Mouse (Mus musculus): ENCODE results near the gene Gm42906. TPM values are rescaled to one million over a fixed set of nuclear protein-coding genes. Genes with fewer than 3 reads are reported as not detected.

Gene Gm42906
- polyA plus RNA-seq, 1 experiment from 2014 or later, result not detected

- no peaks in the 10 kb centered on the region for H3K9me3 ChIP-seq (ENCODE audit: control insufficient read depth, low read length)
- peak; percentile 11; the same call in 1 of the 2 replicates for ATAC-seq
- no peak overlapping the region for H3K4me3 ChIP-seq (ENCODE audit: low read length)
- H3K36me3 ChIP-seq (ENCODE audit: control insufficient read depth, insufficient read depth, low read length), result no peaks in the 10 kb centered on the region
- WGBS, result 79% methylated on average over 8 of the region's 8 CpGs
- H3K4me2 ChIP-seq (ENCODE audit: low read depth, low read length), result no peak overlapping the region
- no peak overlapping the region for H3K9ac ChIP-seq (ENCODE audit: low read depth, low read length)
- H3K4me1 ChIP-seq (ENCODE audit: control insufficient read depth, insufficient read depth, low read length), result peaks cover 8% of the 10 kb centered on the region
- H3K27ac ChIP-seq (ENCODE audit: low read length), result no peak overlapping the region
- H3K27me3 ChIP-seq (replicated peaks; ENCODE audit: control insufficient read depth, insufficient read depth, low read length), result no peaks in the 10 kb centered on the region
Measured at GRCm38 (mm10) chr5:151251656-151252055, 176.3 kb downstream of the Gm42906 start.

- Histone ChIP-seq H3K9me3 (ENCODE audit: control insufficient read depth, low read length) (no peaks in the 10 kb centered on the region), H3K4me1 (ENCODE audit: control insufficient read depth, insufficient read depth, low read length) (peaks cover 10% of the 10 kb centered on the region), H3K9ac (ENCODE audit: low read depth, low read length) (no peak overlapping the region), H3K27me3 (replicated peaks; ENCODE audit: control insufficient read depth, insufficient read depth, low read length) (no peaks in the 10 kb centered on the region), H3K27ac (ENCODE audit: low read length) (no peak overlapping the region), H3K4me3 (ENCODE audit: low read length) (no peak overlapping the region), H3K4me2 (ENCODE audit: low read depth, low read length) (no peak overlapping the region), H3K36me3 (ENCODE audit: control insufficient read depth, insufficient read depth, low read length) (no peaks in the 10 kb centered on the region)
- WGBS, result 60% methylated on average over 10 of the region's 10 CpGs
- ATAC-seq, result no peak
Measured at GRCm38 (mm10) chr5:151248671-151249620, 179.0 kb downstream of the Gm42906 start.

- no peak overlapping the region for H3K4me2 ChIP-seq (ENCODE audit: low read depth, low read length)
- H3K4me1 ChIP-seq (ENCODE audit: control insufficient read depth, insufficient read depth, low read length), result peaks cover 10% of the 10 kb centered on the region
- H3K27ac ChIP-seq (ENCODE audit: low read length), result 0 out of 2 replicates have a peak overlapping the region, but pooled peaks have one; percentile 68
- no peak overlapping the region for H3K4me3 ChIP-seq (ENCODE audit: low read length)
- H3K36me3 ChIP-seq (ENCODE audit: control insufficient read depth, insufficient read depth, low read length), result no peaks in the 10 kb centered on the region
- no peak overlapping the region for H3K9ac ChIP-seq (ENCODE audit: low read depth, low read length)
- 67% methylated on average over 2 of the region's 2 CpGs for WGBS
- H3K9me3 ChIP-seq (ENCODE audit: control insufficient read depth, low read length), result no peaks in the 10 kb centered on the region
- no peak for ATAC-seq
- no peaks in the 10 kb centered on the region for H3K27me3 ChIP-seq (replicated peaks; ENCODE audit: control insufficient read depth, insufficient read depth, low read length)
Measured at GRCm38 (mm10) chr5:151248084-151248483, 179.9 kb downstream of the Gm42906 start.

- Histone ChIP-seq H3K9ac (ENCODE audit: low read depth, low read length) (peak overlapping the region; percentile 39), H3K27me3 (replicated peaks; ENCODE audit: control insufficient read depth, insufficient read depth, low read length) (no peaks in the 10 kb centered on the region), H3K4me2 (ENCODE audit: low read depth, low read length) (no peak overlapping the region), H3K4me1 (ENCODE audit: control insufficient read depth, insufficient read depth, low read length) (peaks cover 10% of the 10 kb centered on the region), H3K9me3 (ENCODE audit: control insufficient read depth, low read length) (no peaks in the 10 kb centered on the region), H3K36me3 (ENCODE audit: control insufficient read depth, insufficient read depth, low read length) (no peaks in the 10 kb centered on the region), H3K4me3 (ENCODE audit: low read length) (no peak overlapping the region), H3K27ac (ENCODE audit: low read length) (peak overlapping the region; percentile 68)
- 38% methylated on average over 11 of the region's 11 CpGs for WGBS
- ATAC-seq, result peak; percentile 75
Measured at GRCm38 (mm10) chr5:151247115-151247875, 180.7 kb downstream of the Gm42906 start.

GRCm38 (mm10) chr5:151246287-151246686 is 181.7 kb downstream of the Gm42906 start:
- Histone ChIP-seq H3K4me2 (ENCODE audit: low read depth, low read length) (no peak overlapping the region), H3K27me3 (replicated peaks; ENCODE audit: control insufficient read depth, insufficient read depth, low read length) (no peaks in the 10 kb centered on the region), H3K9me3 (ENCODE audit: control insufficient read depth, low read length) (no peaks in the 10 kb centered on the region), H3K27ac (ENCODE audit: low read length) (0 out of 2 replicates have a peak overlapping the region, but pooled peaks have one; percentile 30), H3K9ac (ENCODE audit: low read depth, low read length) (no peak overlapping the region), H3K4me1 (ENCODE audit: control insufficient read depth, insufficient read depth, low read length) (peaks cover 10% of the 10 kb centered on the region), H3K36me3 (ENCODE audit: control insufficient read depth, insufficient read depth, low read length) (no peaks in the 10 kb centered on the region), H3K4me3 (ENCODE audit: low read length) (no peak overlapping the region)
- peak; percentile 88 for ATAC-seq
- 77% methylated on average over 2 of the region's 2 CpGs for WGBS

- Histone ChIP-seq H3K36me3 (ENCODE audit: control insufficient read depth, insufficient read depth, low read length) (no peaks in the 10 kb centered on the region), H3K4me3 (ENCODE audit: low read length) (no peak overlapping the region), H3K27ac (ENCODE audit: low read length) (no peak overlapping the region), H3K9me3 (ENCODE audit: control insufficient read depth, low read length) (no peaks in the 10 kb centered on the region), H3K4me2 (ENCODE audit: low read depth, low read length) (no peak overlapping the region), H3K4me1 (ENCODE audit: control insufficient read depth, insufficient read depth, low read length) (peaks cover 10% of the 10 kb centered on the region), H3K27me3 (replicated peaks; ENCODE audit: control insufficient read depth, insufficient read depth, low read length) (no peaks in the 10 kb centered on the region), H3K9ac (ENCODE audit: low read depth, low read length) (no peak overlapping the region)
- 67% methylated on average over 5 of the region's 5 CpGs for WGBS
- ATAC-seq, result peak; percentile 39; the same call in 1 of the 2 replicates
Measured at GRCm38 (mm10) chr5:151245571-151245970, 182.4 kb downstream of the Gm42906 start.

GRCm38 (mm10) chr5:151238730-151239129 is 189.2 kb downstream of the Gm42906 start:
- WGBS, result 63% methylated on average over 9 of the region's 9 CpGs
- H3K9me3 ChIP-seq (ENCODE audit: control insufficient read depth, low read length), result no peaks in the 10 kb centered on the region
- no peak overlapping the region for H3K4me3 ChIP-seq (ENCODE audit: low read length)
- 0 out of 2 replicates have a peak, but pooled peaks cover 3% of the 10 kb centered on the region for H3K4me1 ChIP-seq (ENCODE audit: control insufficient read depth, insufficient read depth, low read length)
- no peaks in the 10 kb centered on the region for H3K27me3 ChIP-seq (replicated peaks; ENCODE audit: control insufficient read depth, insufficient read depth, low read length)
- H3K4me2 ChIP-seq (ENCODE audit: low read depth, low read length), result no peak overlapping the region
- H3K9ac ChIP-seq (ENCODE audit: low read depth, low read length), result no peak overlapping the region
- ATAC-seq, result no peak
- H3K36me3 ChIP-seq (ENCODE audit: control insufficient read depth, insufficient read depth, low read length), result no peaks in the 10 kb centered on the region
- no peak overlapping the region for H3K27ac ChIP-seq (ENCODE audit: low read length)

GRCm38 (mm10) chr5:151236411-151236810 is 191.6 kb downstream of the Gm42906 start:
- H3K27ac ChIP-seq (ENCODE audit: low read length), result no peak overlapping the region
- no peak overlapping the region for H3K4me2 ChIP-seq (ENCODE audit: low read depth, low read length)
- H3K27me3 ChIP-seq (replicated peaks; ENCODE audit: control insufficient read depth, insufficient read depth, low read length), result no peaks in the 10 kb centered on the region
- ATAC-seq, result no peak
- 80% methylated on average over 5 of the region's 5 CpGs for WGBS
- no peaks in the 10 kb centered on the region for H3K36me3 ChIP-seq (ENCODE audit: control insufficient read depth, insufficient read depth, low read length)
- no peak overlapping the region for H3K9ac ChIP-seq (ENCODE audit: low read depth, low read length)
- H3K9me3 ChIP-seq (ENCODE audit: control insufficient read depth, low read length), result no peaks in the 10 kb centered on the region
- H3K4me1 ChIP-seq (ENCODE audit: control insufficient read depth, insufficient read depth, low read length), result peaks cover 7% of the 10 kb centered on the region; the same call in 1 of the 2 replicates
- H3K4me3 ChIP-seq (ENCODE audit: low read length), result no peak overlapping the region

- Histone ChIP-seq H3K27me3 (replicated peaks; ENCODE audit: control insufficient read depth, insufficient read depth, low read length) (no peaks in the 10 kb centered on the region), H3K4me3 (ENCODE audit: low read length) (peak within 1 kb of the TSS; percentile 69), H3K27ac (ENCODE audit: low read length) (peak within 1 kb of the TSS; percentile 54), H3K4me1 (ENCODE audit: control insufficient read depth, insufficient read depth, low read length) (peaks cover 7% of the 10 kb centered on the region; the same call in 1 of the 2 replicates), H3K9me3 (ENCODE audit: control insufficient read depth, low read length) (no peaks in the 10 kb centered on the region), H3K36me3 (ENCODE audit: control insufficient read depth, insufficient read depth, low read length) (no peaks in the 10 kb centered on the region), H3K4me2 (ENCODE audit: low read depth, low read length) (peak within 1 kb of the TSS; percentile 94), H3K9ac (ENCODE audit: low read depth, low read length) (peak within 1 kb of the TSS; percentile 84)
- under 1% methylated on average over 49 of the region's 49 CpGs for WGBS
- ATAC-seq, result peak; percentile 88
Measured at GRCm38 (mm10) chr5:151233400-151234031, 194.4 kb downstream of the Gm42906 start, which contains the start of gene Stard13. Gene Stard13 (minus strand): TSS chr5:151233836.

Measured in intestine, embryonic 16.5 days (tissue).